Mouse (Mus musculus): ENCODE results near the gene Stoml3. TPM values are rescaled to one million over a fixed set of nuclear protein-coding genes. Genes with fewer than 3 reads are reported as not detected.

Gene Stoml3
- polyA plus RNA-seq (2015; fragmentation: Nextera tagmentation; extraction: Ambion mirVana), result 0.14 TPM in 1 of 2 replicates, not detected in the other

- Histone ChIP-seq H3K36me3 (no peaks in the 10 kb centered on the region), H3K27ac (no peak within 1 kb of the TSS), H3K4me2 (no peak within 1 kb of the TSS), H3K27me3 (no peaks in the 10 kb centered on the region), H3K9ac (no peak within 1 kb of the TSS), H3K9me3 (no peaks in the 10 kb centered on the region), H3K4me1 (0 out of 2 replicates have a peak, but pooled peaks cover 8% of the 10 kb centered on the region), H3K4me3 (no peak within 1 kb of the TSS)
- ATAC-seq (ENCODE audit: borderline replicate concordance, extremely low read depth, low FRiP score, low TSS enrichment), result no peak
- 65% methylated on average over 6 of the region's 6 CpGs for WGBS
Observed at GRCm38 (mm10) chr3:53488353-53488752, at the start of gene Stoml3. Gene Stoml3 (plus strand): TSS chr3:53488653.

- no peak overlapping the region for H3K4me2 ChIP-seq
- no peaks in the 10 kb centered on the region for H3K4me1 ChIP-seq
- H3K9me3 ChIP-seq, result no peaks in the 10 kb centered on the region
- 81% methylated on average over 5 of the region's 5 CpGs for WGBS
- no peaks in the 10 kb centered on the region for H3K27me3 ChIP-seq
- H3K27ac ChIP-seq, result no peak overlapping the region
- no peak overlapping the region for H3K9ac ChIP-seq
- peaks cover 7% of the 10 kb centered on the region; the same call in 1 of the 2 replicates for H3K36me3 ChIP-seq
- H3K4me3 ChIP-seq, result no peak overlapping the region
- no peak for ATAC-seq (ENCODE audit: borderline replicate concordance, extremely low read depth, low FRiP score, low TSS enrichment)
Observed at GRCm38 (mm10) chr3:53445540-53445939, 42.9 kb upstream of the Stoml3 start.

GRCm38 (mm10) chr3:53446801-53447200, 41.7 kb upstream of the Stoml3 start:
- ATAC-seq (ENCODE audit: borderline replicate concordance, extremely low read depth, low FRiP score, low TSS enrichment), result no peak
- WGBS, result 83% methylated on average over 3 of the region's 3 CpGs
- Histone ChIP-seq H3K4me2 (no peak overlapping the region), H3K4me1 (no peaks in the 10 kb centered on the region), H3K9ac (no peak overlapping the region), H3K4me3 (no peak overlapping the region), H3K9me3 (no peaks in the 10 kb centered on the region), H3K27ac (no peak overlapping the region), H3K27me3 (no peaks in the 10 kb centered on the region), H3K36me3 (peaks cover 19% of the 10 kb centered on the region)

GRCm38 (mm10) chr3:53448208-53448607, 40.2 kb upstream of the Stoml3 start:
- Histone ChIP-seq H3K4me1 (no peaks in the 10 kb centered on the region), H3K9me3 (no peaks in the 10 kb centered on the region), H3K4me2 (no peak overlapping the region), H3K27ac (no peak overlapping the region), H3K27me3 (no peaks in the 10 kb centered on the region), H3K4me3 (no peak overlapping the region), H3K9ac (no peak overlapping the region), H3K36me3 (peaks cover 28% of the 10 kb centered on the region)
- 19% methylated on average over 2 of the region's 2 CpGs for WGBS
- ATAC-seq (ENCODE audit: borderline replicate concordance, extremely low read depth, low FRiP score, low TSS enrichment), result no peak

- ATAC-seq (ENCODE audit: borderline replicate concordance, extremely low read depth, low FRiP score, low TSS enrichment), result no peak
- Histone ChIP-seq H3K4me1 (no peaks in the 10 kb centered on the region), H3K9me3 (no peaks in the 10 kb centered on the region), H3K4me3 (no peak overlapping the region), H3K27ac (no peak overlapping the region), H3K36me3 (peaks cover 44% of the 10 kb centered on the region), H3K4me2 (no peak overlapping the region), H3K27me3 (no peaks in the 10 kb centered on the region), H3K9ac (no peak overlapping the region)
- 91% methylated on average over 11 of the region's 11 CpGs for WGBS
Observed at GRCm38 (mm10) chr3:53450666-53451065, 37.8 kb upstream of the Stoml3 start.

GRCm38 (mm10) chr3:53452351-53452750, 36.1 kb upstream of the Stoml3 start:
- H3K9ac ChIP-seq, result no peak overlapping the region
- ATAC-seq (ENCODE audit: borderline replicate concordance, extremely low read depth, low FRiP score, low TSS enrichment), result no peak
- H3K4me3 ChIP-seq, result no peak overlapping the region
- no peaks in the 10 kb centered on the region for H3K4me1 ChIP-seq
- no peaks in the 10 kb centered on the region for H3K27me3 ChIP-seq
- H3K36me3 ChIP-seq, result peaks cover 58% of the 10 kb centered on the region
- H3K27ac ChIP-seq, result no peak overlapping the region
- H3K4me2 ChIP-seq, result no peak overlapping the region
- 84% methylated on average over 10 of the region's 10 CpGs for WGBS
- H3K9me3 ChIP-seq, result no peaks in the 10 kb centered on the region

GRCm38 (mm10) chr3:53453346-53453745, 35.1 kb upstream of the Stoml3 start:
- H3K9me3 ChIP-seq, result no peaks in the 10 kb centered on the region
- no peak overlapping the region for H3K4me3 ChIP-seq
- H3K36me3 ChIP-seq, result peaks cover 65% of the 10 kb centered on the region
- ATAC-seq (ENCODE audit: borderline replicate concordance, extremely low read depth, low FRiP score, low TSS enrichment), result no peak
- no peak overlapping the region for H3K27ac ChIP-seq
- no peaks in the 10 kb centered on the region for H3K27me3 ChIP-seq
- no peak overlapping the region for H3K4me2 ChIP-seq
- 74% methylated on average over 7 of the region's 7 CpGs for WGBS
- H3K9ac ChIP-seq, result no peak overlapping the region
- H3K4me1 ChIP-seq, result no peaks in the 10 kb centered on the region

- Histone ChIP-seq H3K9ac (no peak overlapping the region), H3K4me2 (no peak overlapping the region), H3K27ac (no peak overlapping the region), H3K4me1 (no peaks in the 10 kb centered on the region), H3K36me3 (peaks cover 70% of the 10 kb centered on the region), H3K9me3 (no peaks in the 10 kb centered on the region), H3K27me3 (no peaks in the 10 kb centered on the region), H3K4me3 (no peak overlapping the region)
- no peak for ATAC-seq (ENCODE audit: borderline replicate concordance, extremely low read depth, low FRiP score, low TSS enrichment)
- WGBS, result 92% methylated on average over 6 of the region's 6 CpGs
Observed at GRCm38 (mm10) chr3:53454005-53454404, 34.4 kb upstream of the Stoml3 start.

- H3K4me3 ChIP-seq, result no peak overlapping the region
- H3K9me3 ChIP-seq, result no peaks in the 10 kb centered on the region
- no peak overlapping the region for H3K27ac ChIP-seq
- ATAC-seq (ENCODE audit: borderline replicate concordance, extremely low read depth, low FRiP score, low TSS enrichment), result no peak
- 90% methylated on average over 6 of the region's 6 CpGs for WGBS
- no peak overlapping the region for H3K4me2 ChIP-seq
- no peaks in the 10 kb centered on the region for H3K27me3 ChIP-seq
- H3K4me1 ChIP-seq, result no peaks in the 10 kb centered on the region
- no peak overlapping the region for H3K9ac ChIP-seq
- peaks cover 73% of the 10 kb centered on the region for H3K36me3 ChIP-seq
Observed at GRCm38 (mm10) chr3:53454561-53454960, 33.9 kb upstream of the Stoml3 start.

- Histone ChIP-seq H3K4me3 (no peak overlapping the region), H3K27ac (no peak overlapping the region), H3K9me3 (no peaks in the 10 kb centered on the region), H3K9ac (no peak overlapping the region), H3K4me2 (no peak overlapping the region), H3K27me3 (no peaks in the 10 kb centered on the region), H3K4me1 (no peaks in the 10 kb centered on the region), H3K36me3 (peaks cover 76% of the 10 kb centered on the region)
- 59% methylated on average over 7 of the region's 7 CpGs for WGBS
- ATAC-seq (ENCODE audit: borderline replicate concordance, extremely low read depth, low FRiP score, low TSS enrichment), result no peak
Observed at GRCm38 (mm10) chr3:53454984-53455383, 33.5 kb upstream of the Stoml3 start.

- 74% methylated on average over 5 of the region's 5 CpGs for WGBS
- no peak overlapping the region for H3K27ac ChIP-seq
- H3K36me3 ChIP-seq, result peaks cover 56% of the 10 kb centered on the region
- no peak for ATAC-seq (ENCODE audit: borderline replicate concordance, extremely low read depth, low FRiP score, low TSS enrichment)
- H3K4me1 ChIP-seq, result peaks cover 15% of the 10 kb centered on the region; the same call in 1 of the 2 replicates
- no peak overlapping the region for H3K9ac ChIP-seq
- no peaks in the 10 kb centered on the region for H3K9me3 ChIP-seq
- no peaks in the 10 kb centered on the region for H3K27me3 ChIP-seq
- no peak overlapping the region for H3K4me2 ChIP-seq
- no peak overlapping the region for H3K4me3 ChIP-seq
Observed at GRCm38 (mm10) chr3:53457750-53458149, 30.7 kb upstream of the Stoml3 start.

- H3K36me3 ChIP-seq, result peaks cover 41% of the 10 kb centered on the region
- no peak for ATAC-seq (ENCODE audit: borderline replicate concordance, extremely low read depth, low FRiP score, low TSS enrichment)
Observed at GRCm38 (mm10) chr3:53460106-53460505, 28.3 kb upstream of the Stoml3 start.

GRCm38 (mm10) chr3:53462701-53463045, 25.8 kb upstream of the Stoml3 start:
- Histone ChIP-seq H3K4me3 (peak overlapping the region; percentile 97), H3K4me2 (peak overlapping the region; percentile 76), H3K36me3 (peaks cover 23% of the 10 kb centered on the region; the same call in 1 of the 2 replicates), H3K27ac (peak overlapping the region; percentile 84), H3K4me1 (peaks cover 37% of the 10 kb centered on the region), H3K9me3 (no peaks in the 10 kb centered on the region), H3K27me3 (no peaks in the 10 kb centered on the region), H3K9ac (peak overlapping the region; percentile 73)
- 0 out of 2 replicates have a peak, but pooled peaks have one; percentile 39 for ATAC-seq (ENCODE audit: borderline replicate concordance, extremely low read depth, low FRiP score, low TSS enrichment)
- 5% methylated on average over 9 of the region's 9 CpGs for WGBS

More at GRCm38 (mm10) chr3:53460106-53460505, 28.3 kb upstream of the Stoml3 start:
- peaks cover 20% of the 10 kb centered on the region; the same call in 1 of the 2 replicates for H3K4me1 ChIP-seq
- H3K4me3 ChIP-seq, result no peak overlapping the region
- H3K27ac ChIP-seq, result no peak overlapping the region
- no peak overlapping the region for H3K4me2 ChIP-seq
- WGBS, result 59% methylated on average over 9 of the region's 9 CpGs
- H3K9me3 ChIP-seq, result no peaks in the 10 kb centered on the region
- H3K27me3 ChIP-seq, result no peaks in the 10 kb centered on the region
- H3K9ac ChIP-seq, result no peak overlapping the region

Data from lung, embryonic 15.5 days (tissue).